Mouse (Mus musculus) stomach, postnatal 0 days (tissue): ENCODE data around the gene Tns3. TPM values are rescaled to one million over a fixed set of nuclear protein-coding genes. Genes with fewer than 3 reads are reported as not detected.

ENCODE experiments used
- ATAC-seq: fragments of 200-750 bp; cut with Nextera tagmentation; 2 replicates; pipeline ENCODE4 v1.8.0; 2017; ENCODE audit not compliant: low FRiP score, low TSS enrichment
- DNase-seq: peaks from one replicate; pipeline ENCODE4 v3.0.0-alpha.2; 2016; ENCODE audit warnings: low spot score
- H3K27ac ChIP-seq: fragments of 300-500 bp; sonication (generic); replicated peaks from 2 replicates; pipeline ENCODE4 v1.5.1; 2014; ENCODE audit warnings: mild to moderate bottlenecking, control low read depth
- H3K27me3 ChIP-seq: fragments of 300-500 bp; sonication (generic); 2 replicates; pipeline ENCODE4 v1.6.1; 2014; ENCODE audit warnings: low read length; ENCODE audit not compliant: control insufficient read depth, insufficient read depth
- H3K36me3 ChIP-seq: fragments of 300-500 bp; sonication (generic); 2 replicates; pipeline ENCODE4 v1.6.1; 2014; ENCODE audit warnings: low read length, mixed read lengths; ENCODE audit not compliant: control insufficient read depth, insufficient read depth
- H3K4me1 ChIP-seq: fragments of 300-500 bp; sonication (generic); replicated peaks from 2 replicates; pipeline ENCODE4 v1.6.1; 2014; ENCODE audit warnings: antibody characterized with exemption; ENCODE audit not compliant: control insufficient read depth, insufficient read depth
- H3K4me2 ChIP-seq: fragments of 300-500 bp; sonication (generic); replicated peaks from 2 replicates; pipeline ENCODE4 v1.6.1; 2014; ENCODE audit warnings: low read depth, mild to moderate bottlenecking, control low read depth, moderate library complexity
- H3K4me3 ChIP-seq: fragments of 300-500 bp; sonication (generic); 2 replicates; pipeline ENCODE4 v1.5.1; 2014; ENCODE audit warnings: low read depth, low read length, control low read depth
- H3K9ac ChIP-seq: fragments of 300-500 bp; sonication (generic); 2 replicates; pipeline ENCODE4 v1.6.1; 2014; ENCODE audit warnings: mild to moderate bottlenecking, low read length, control low read depth, mixed read lengths
- H3K9me3 ChIP-seq: fragments of 300-500 bp; sonication (generic); 2 replicates; pipeline ENCODE4 v1.6.1; 2016; ENCODE audit warnings: low read length; ENCODE audit not compliant: control insufficient read depth
- CTCF ChIP-seq: IDR thresholded peaks from 2 replicates; pipeline ENCODE4 v1.5.1; 2016; ENCODE audit warnings: antibody characterized with exemption, low read depth, mild to moderate bottlenecking, moderate library complexity
- EP300 ChIP-seq: optimal IDR thresholded peaks from 2 replicates; pipeline ENCODE3; 2016; ENCODE audit warnings: antibody characterized with exemption
- WGBS: fragments of 180-500 bp; shearing (Covaris S2); extraction: QIAGEN DNeasy Blood & Tissue Kit; methylation state at CpG from one replicate; pipeline ENCODE4 v1.1.7; 2014; 5-methylcytosine and 5-hydroxymethylcytosine counted together
- polyA plus RNA-seq: library from polyadenylated mRNA; unstranded; fragments of >200 nt; fragmentation: Nextera tagmentation; extraction: Ambion mirVana; gene quantifications from 2 replicates; pipeline ENCODE4 v1.2.1, GENCODE M21; 2015

Gene Tns3
- polyA plus RNA-seq, 1 experiment from 2014 or later: 10.4 TPM

GRCm38 (mm10) chr11:8434366-8434765, 230.0 kb downstream of the Tns3 start:
- TF ChIP-seq EP300: no peak
- no peak for TF ChIP-seq CTCF
- H3K4me3 ChIP-seq: no peak overlapping the region
- H3K9me3 ChIP-seq: no peaks in the 10 kb centered on the region
- no peak overlapping the region for H3K4me2 ChIP-seq
- ATAC-seq (no peak), DNase-seq (peak; percentile 11)
- no peaks in the 10 kb centered on the region for H3K27me3 ChIP-seq
- no peak overlapping the region for H3K27ac ChIP-seq
- H3K36me3 ChIP-seq: peaks cover 33% of the 10 kb centered on the region
- WGBS: 63% methylated on average over 6 of the region's 6 CpGs
- H3K9ac ChIP-seq: no peak overlapping the region
- no peaks in the 10 kb centered on the region for H3K4me1 ChIP-seq

- Histone ChIP-seq H3K27me3 (no peaks in the 10 kb centered on the region), H3K27ac (no peak overlapping the region), H3K9me3 (no peaks in the 10 kb centered on the region), H3K4me1 (no peaks in the 10 kb centered on the region), H3K4me2 (no peak overlapping the region), H3K9ac (no peak overlapping the region), H3K36me3 (peaks cover 33% of the 10 kb centered on the region), H3K4me3 (no peak overlapping the region)
- WGBS: 93% methylated on average over 9 of the region's 9 CpGs
- DNase-seq: no peak
- TF ChIP-seq EP300 (no peak), CTCF (no peak)
- no peak for ATAC-seq
Observed at GRCm38 (mm10) chr11:8433443-8433842, 230.9 kb downstream of the Tns3 start.

DNA sequence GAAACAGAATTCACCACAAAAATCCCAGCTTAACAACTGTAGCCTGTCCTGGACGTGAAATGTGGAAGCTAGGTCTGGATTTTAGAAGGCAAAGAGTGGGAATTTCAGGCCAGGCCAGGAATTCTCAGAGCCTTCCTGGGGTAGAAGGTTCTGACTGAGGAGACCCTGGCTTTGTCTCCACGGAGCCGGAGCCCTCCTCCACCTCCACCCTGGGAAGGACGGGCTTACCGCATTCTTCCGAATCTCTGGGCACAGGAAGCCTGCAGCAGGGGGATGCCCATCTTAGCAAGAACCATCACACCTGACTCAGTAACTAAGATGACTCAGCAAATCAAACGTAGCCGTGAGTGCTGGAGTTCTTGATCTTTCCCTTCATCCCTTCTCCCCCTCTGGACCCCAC, 231.4 kb downstream of the Tns3 start:
- DNase-seq (peak; percentile 10), ATAC-seq (no peak)
- peaks cover 33% of the 10 kb centered on the region for H3K36me3 ChIP-seq
- no peaks in the 10 kb centered on the region for H3K4me1 ChIP-seq
- 86% methylated on average over 8 of the region's 8 CpGs for WGBS
- H3K4me2 ChIP-seq: no peak overlapping the region
- H3K4me3 ChIP-seq: no peak overlapping the region
- no peaks in the 10 kb centered on the region for H3K9me3 ChIP-seq
- no peak for TF ChIP-seq CTCF
- TF ChIP-seq EP300: no peak
- no peaks in the 10 kb centered on the region for H3K27me3 ChIP-seq
- H3K9ac ChIP-seq: no peak overlapping the region
- no peak overlapping the region for H3K27ac ChIP-seq

GRCm38 (mm10) chr11:8427660-8428059, 236.7 kb downstream of the Tns3 start:
- H3K9me3 ChIP-seq: no peaks in the 10 kb centered on the region
- peaks cover 2% of the 10 kb centered on the region; the same call in 1 of the 2 replicates for H3K36me3 ChIP-seq
- no peak overlapping the region for H3K27ac ChIP-seq
- H3K9ac ChIP-seq: no peak overlapping the region
- ATAC-seq (no peak), DNase-seq (no peak)
- H3K27me3 ChIP-seq: no peaks in the 10 kb centered on the region
- TF ChIP-seq EP300 (no peak), CTCF (no peak)
- WGBS: 87% methylated on average over 11 of the region's 11 CpGs
- H3K4me2 ChIP-seq: no peak overlapping the region
- H3K4me3 ChIP-seq: no peak overlapping the region
- H3K4me1 ChIP-seq: no peaks in the 10 kb centered on the region

- WGBS: 80% methylated on average over 5 of the region's 5 CpGs
- H3K4me2 ChIP-seq: no peak overlapping the region
- TF ChIP-seq EP300 (no peak), CTCF (no peak)
- no peaks in the 10 kb centered on the region for H3K27me3 ChIP-seq
- no peak overlapping the region for H3K4me3 ChIP-seq
- no peaks in the 10 kb centered on the region for H3K9me3 ChIP-seq
- H3K9ac ChIP-seq: no peak overlapping the region; the same call in 1 of the 2 replicates
- H3K4me1 ChIP-seq: no peaks in the 10 kb centered on the region
- DNase-seq (no peak), ATAC-seq (no peak; the same call in 1 of the 2 replicates)
- peaks cover 2% of the 10 kb centered on the region; the same call in 1 of the 2 replicates for H3K36me3 ChIP-seq
- H3K27ac ChIP-seq: no peak overlapping the region
Observed at GRCm38 (mm10) chr11:8425226-8425570, 239.1 kb downstream of the Tns3 start.

- no peaks in the 10 kb centered on the region for H3K27me3 ChIP-seq
- no peak overlapping the region; the same call in 1 of the 2 replicates for H3K27ac ChIP-seq
Observed at GRCm38 (mm10) chr11:8424342-8425225, 239.8 kb downstream of the Tns3 start.

More at GRCm38 (mm10) chr11:8424342-8425225, 239.8 kb downstream of the Tns3 start:
- 28% methylated on average over 13 of the region's 13 CpGs for WGBS
- DNase-seq: peak; percentile 74
- TF ChIP-seq CTCF (peak; percentile 99), EP300 (no peak)
- Histone ChIP-seq H3K36me3 (no peaks in the 10 kb centered on the region), H3K9me3 (no peaks in the 10 kb centered on the region), H3K9ac (no peak overlapping the region; the same call in 1 of the 2 replicates), H3K4me1 (no peaks in the 10 kb centered on the region), H3K4me3 (peak overlapping the region; percentile 12; the same call in 1 of the 2 replicates), H3K4me2 (peak overlapping the region; percentile 35)
- ATAC-seq: peak; percentile 76
